Mouse (Mus musculus) heart, embryonic 11.5 days (tissue): ENCODE measurements around the gene Ackr4. TPM values are rescaled to one million over a fixed set of nuclear protein-coding genes. Genes with fewer than 3 reads are reported as not detected.

ENCODE experiments used
- ATAC-seq: fragments of 200-750 bp; cut with Nextera tagmentation; replicated peaks from 2 replicates; pipeline ENCODE4 v1.8.0; 2017; ENCODE audit warnings: moderate library complexity; ENCODE audit not compliant: insufficient number of reproducible peaks, low FRiP score, low TSS enrichment
- H3K27ac ChIP-seq: fragments of 300-500 bp; sonication (generic); 2 replicates; pipeline ENCODE4 v1.5.1; 2014; ENCODE audit warnings: mild to moderate bottlenecking, low read depth, low read length
- H3K27me3 ChIP-seq: fragments of 300-500 bp; sonication (generic); 2 replicates; pipeline ENCODE4 v1.6.1; 2014; ENCODE audit warnings: mild to moderate bottlenecking, low read length, mixed read lengths; ENCODE audit not compliant: control insufficient read depth, insufficient read depth
- H3K36me3 ChIP-seq: fragments of 300-500 bp; sonication (generic); 2 replicates; pipeline ENCODE4 v1.6.1; 2014; ENCODE audit warnings: mild to moderate bottlenecking, low read length, moderate library complexity, mixed read lengths; ENCODE audit not compliant: control insufficient read depth, insufficient read depth
- H3K4me1 ChIP-seq: fragments of 300-500 bp; sonication (generic); 2 replicates; pipeline ENCODE4 v1.6.1; 2014; ENCODE audit warnings: low read length; ENCODE audit not compliant: control insufficient read depth, insufficient read depth
- H3K4me2 ChIP-seq: fragments of 300-500 bp; sonication (generic); 2 replicates; pipeline ENCODE4 v1.6.1; 2014; ENCODE audit warnings: mild to moderate bottlenecking, moderate library complexity
- H3K4me3 ChIP-seq: fragments of 300-500 bp; sonication (generic); 2 replicates; pipeline ENCODE4 v1.5.1; 2014; ENCODE audit warnings: low read depth, low read length
- H3K9ac ChIP-seq: fragments of 300-500 bp; sonication (generic); 2 replicates; pipeline ENCODE4 v1.6.1; 2014; ENCODE audit warnings: mild to moderate bottlenecking, low read depth, low read length, moderate library complexity
- H3K9me3 ChIP-seq: fragments of 300-500 bp; sonication (generic); replicated peaks from 2 replicates; pipeline ENCODE4 v1.6.1; 2016; ENCODE audit warnings: low read length; ENCODE audit not compliant: control insufficient read depth
- WGBS: fragments of 180-500 bp; shearing (Covaris S2); extraction: QIAGEN DNeasy Blood & Tissue Kit; methylation state at CpG from one replicate; pipeline ENCODE4 v1.1.7; 2014; ENCODE audit not compliant: insufficient replicate concordance; 5-methylcytosine and 5-hydroxymethylcytosine counted together
- polyA plus RNA-seq: library from polyadenylated mRNA; unstranded; fragments of >200 nt; fragmentation: Nextera tagmentation; extraction: Ambion mirVana; gene quantifications from 2 replicates; pipeline ENCODE4 v1.2.1, GENCODE M21; 2014

The Ackr4 gene
- polyA plus RNA-seq, 1 experiment from 2014 or later, result 0.31 TPM

DNA sequence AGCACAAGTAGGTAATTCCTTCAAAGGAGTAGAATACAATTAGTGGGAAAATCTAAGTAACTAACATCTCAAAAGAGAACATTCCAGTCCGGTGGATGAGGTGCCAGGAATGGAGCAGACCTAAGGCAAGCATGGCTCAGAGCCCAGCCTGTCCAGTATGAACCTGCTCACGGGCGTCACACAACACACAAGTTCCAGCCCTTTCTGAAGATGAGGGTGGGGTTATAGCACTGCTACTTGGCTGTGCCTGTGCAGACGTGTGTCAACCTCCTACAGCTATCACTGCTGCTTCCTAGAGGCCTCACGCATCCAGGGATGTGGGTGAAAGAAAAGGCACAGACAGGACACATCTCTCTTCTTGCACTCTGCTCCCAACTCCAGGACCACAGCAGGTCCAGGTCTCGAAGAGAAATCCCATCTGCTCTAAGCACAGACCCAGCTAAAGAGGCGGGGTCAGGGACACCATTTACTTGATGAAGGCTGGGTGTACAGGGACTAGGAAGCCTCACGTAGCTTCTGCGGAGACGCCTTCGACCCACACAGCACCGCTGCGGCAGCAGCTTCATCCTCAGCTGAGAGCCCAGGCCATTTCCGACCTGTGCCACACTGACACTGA is 28.5 kb upstream of the Ackr4 start:
- Histone ChIP-seq H3K27ac (no peak overlapping the region), H3K9me3 (no peaks in the 10 kb centered on the region), H3K9ac (no peak overlapping the region), H3K4me1 (no peaks in the 10 kb centered on the region), H3K36me3 (peaks cover 42% of the 10 kb centered on the region), H3K27me3 (no peaks in the 10 kb centered on the region), H3K4me3 (no peak overlapping the region), H3K4me2 (no peak overlapping the region)
- WGBS, result 91% methylated on average over 14 of the region's 14 CpGs
- ATAC-seq, result no peak

DNA sequence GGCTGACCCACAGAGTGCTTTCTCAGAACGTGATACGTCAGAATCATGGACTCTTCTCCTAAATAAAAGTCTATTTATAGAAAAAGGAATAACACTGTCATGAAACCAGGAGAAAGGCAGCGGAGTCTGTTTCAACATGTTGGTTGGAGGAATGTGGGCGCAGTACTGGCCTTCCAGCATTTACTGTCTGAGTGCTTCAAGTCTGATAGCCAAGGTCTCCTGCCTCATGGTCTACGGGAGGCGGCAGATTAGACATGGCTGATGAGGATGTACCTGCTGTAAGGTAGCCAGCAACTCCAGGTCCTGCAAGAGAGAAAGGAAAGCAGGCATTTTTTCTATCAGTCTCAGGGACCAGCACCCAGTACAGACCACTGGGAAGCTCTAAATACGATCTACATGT is 25.4 kb upstream of the Ackr4 start:
- 93% methylated on average over 7 of the region's 7 CpGs for WGBS
- H3K9me3 ChIP-seq, result no peaks in the 10 kb centered on the region
- no peak overlapping the region for H3K4me3 ChIP-seq
- H3K27me3 ChIP-seq, result no peaks in the 10 kb centered on the region
- no peak overlapping the region for H3K27ac ChIP-seq
- peaks cover 36% of the 10 kb centered on the region for H3K36me3 ChIP-seq
- H3K4me1 ChIP-seq, result no peaks in the 10 kb centered on the region
- no peak overlapping the region for H3K9ac ChIP-seq
- H3K4me2 ChIP-seq, result no peak overlapping the region
- ATAC-seq, result no peak

DNA sequence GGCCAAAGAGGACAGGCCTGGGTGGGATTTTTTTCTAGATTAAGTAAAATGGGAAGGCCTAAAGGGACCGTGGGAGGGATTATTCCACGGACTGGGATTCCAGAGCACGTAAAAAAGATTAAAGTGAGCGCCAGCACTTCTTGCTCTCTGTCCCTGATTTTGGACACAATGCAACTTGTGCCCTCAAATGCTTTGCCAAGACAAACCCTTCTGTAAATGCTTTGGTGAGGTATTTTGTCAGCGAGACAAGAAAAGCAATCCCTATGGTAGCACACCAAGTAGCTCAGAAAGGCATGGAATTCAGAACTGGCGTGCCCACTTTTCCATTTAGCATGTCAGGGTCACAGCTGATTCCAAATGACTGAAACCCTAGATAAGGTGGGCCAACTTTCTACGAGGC is 22.2 kb upstream of the Ackr4 start:
- Histone ChIP-seq H3K9me3 (no peaks in the 10 kb centered on the region), H3K27me3 (no peaks in the 10 kb centered on the region), H3K9ac (no peak overlapping the region), H3K4me2 (no peak overlapping the region), H3K27ac (no peak overlapping the region), H3K4me3 (no peak overlapping the region), H3K36me3 (peaks cover 15% of the 10 kb centered on the region), H3K4me1 (no peaks in the 10 kb centered on the region)
- WGBS, result 86% methylated on average over 7 of the region's 7 CpGs
- ATAC-seq, result no peak

DNA sequence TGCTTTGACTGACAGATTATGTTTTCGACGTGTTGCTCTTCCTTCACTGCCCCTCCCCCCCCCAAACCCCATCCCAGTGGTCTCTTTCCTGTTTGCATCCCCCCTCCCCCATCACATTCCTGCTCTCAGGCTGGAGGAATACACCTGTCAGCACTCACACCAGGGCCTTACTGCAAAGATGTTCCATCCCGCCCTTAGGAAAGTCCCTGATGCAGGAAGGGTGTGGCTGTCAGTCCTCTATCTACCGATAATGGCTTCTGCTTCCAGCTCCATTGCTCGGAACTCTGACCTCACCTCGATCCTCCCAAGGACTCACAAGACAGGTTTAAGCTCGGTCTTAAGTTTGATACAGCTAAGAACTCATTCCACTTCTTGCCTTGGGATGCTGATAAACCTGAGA is 19.9 kb upstream of the Ackr4 start:
- Histone ChIP-seq H3K9ac (no peak overlapping the region), H3K4me1 (no peaks in the 10 kb centered on the region), H3K4me3 (no peak overlapping the region), H3K27ac (no peak overlapping the region), H3K27me3 (no peaks in the 10 kb centered on the region), H3K36me3 (peaks cover 8% of the 10 kb centered on the region), H3K4me2 (no peak overlapping the region), H3K9me3 (no peaks in the 10 kb centered on the region)
- 60% methylated on average over 7 of the region's 7 CpGs for WGBS
- ATAC-seq, result no peak

DNA sequence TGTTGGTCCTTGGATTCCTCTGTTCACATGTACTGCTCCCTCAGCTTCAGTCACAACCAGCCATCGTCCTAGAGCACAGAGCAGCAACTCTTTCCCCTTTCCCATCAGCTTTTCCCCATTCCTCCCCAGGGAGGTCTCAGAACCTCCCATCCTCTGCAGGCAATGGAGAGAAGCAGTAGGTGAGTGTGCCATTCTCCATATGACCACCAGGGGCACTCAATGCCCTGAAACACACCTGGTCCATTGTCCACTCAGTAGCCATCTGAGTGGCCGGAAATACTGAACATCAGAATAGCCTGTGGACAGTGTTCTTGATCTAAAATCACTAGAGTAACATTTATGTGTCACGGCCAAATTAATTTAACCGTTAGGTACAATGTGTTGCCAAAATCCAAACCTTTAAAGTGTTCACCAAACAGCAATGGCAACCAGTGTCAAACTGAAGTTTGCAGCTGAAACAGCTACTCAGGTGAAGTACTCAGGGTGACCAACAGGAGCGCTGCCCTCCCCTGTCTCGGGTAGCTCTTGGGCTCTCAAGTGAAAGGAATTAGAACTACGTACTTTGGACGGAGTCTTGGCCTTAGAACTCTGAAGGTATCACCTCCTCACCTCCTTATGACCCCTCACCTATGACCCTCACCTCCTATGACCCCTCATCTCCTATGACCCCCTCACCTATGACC is 17.7 kb upstream of the Ackr4 start:
- no peak for ATAC-seq
- H3K27me3 ChIP-seq, result no peaks in the 10 kb centered on the region
- no peak overlapping the region for H3K4me3 ChIP-seq
- WGBS, result 83% methylated on average over 8 of the region's 8 CpGs
- no peak overlapping the region for H3K4me2 ChIP-seq
- H3K27ac ChIP-seq, result no peak overlapping the region
- no peak overlapping the region for H3K9ac ChIP-seq
- H3K36me3 ChIP-seq, result no peaks in the 10 kb centered on the region
- H3K4me1 ChIP-seq, result no peaks in the 10 kb centered on the region
- H3K9me3 ChIP-seq, result no peaks in the 10 kb centered on the region; the same call in 1 of the 2 replicates

DNA sequence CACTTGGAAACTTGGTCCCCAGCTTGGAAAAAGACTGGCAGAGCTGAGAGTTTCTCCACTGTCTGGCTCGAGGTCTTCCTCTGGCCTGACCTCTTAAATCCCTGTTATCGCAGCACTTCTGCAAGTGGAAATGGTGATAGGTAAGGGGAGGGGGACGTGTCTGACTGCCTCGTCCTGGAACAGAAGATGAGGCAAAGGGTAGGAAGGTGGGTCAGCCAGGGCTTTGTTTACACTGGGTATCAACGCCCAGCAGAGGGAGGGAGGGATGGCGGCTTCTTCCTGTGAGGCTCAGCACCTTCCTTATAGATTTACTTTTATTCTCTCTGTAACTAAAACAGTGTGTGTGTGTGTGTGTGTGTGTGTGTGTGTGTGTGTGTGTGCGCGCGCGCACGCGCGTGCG is 16.1 kb upstream of the Ackr4 start:
- no peak overlapping the region for H3K4me2 ChIP-seq
- ATAC-seq, result no peak
- no peak overlapping the region for H3K27ac ChIP-seq
- no peaks in the 10 kb centered on the region; the same call in 1 of the 2 replicates for H3K9me3 ChIP-seq
- H3K27me3 ChIP-seq, result no peaks in the 10 kb centered on the region
- WGBS, result 68% methylated on average over 14 of the region's 14 CpGs
- H3K36me3 ChIP-seq, result no peaks in the 10 kb centered on the region
- no peak overlapping the region for H3K4me3 ChIP-seq
- H3K4me1 ChIP-seq, result no peaks in the 10 kb centered on the region
- H3K9ac ChIP-seq, result no peak overlapping the region

DNA sequence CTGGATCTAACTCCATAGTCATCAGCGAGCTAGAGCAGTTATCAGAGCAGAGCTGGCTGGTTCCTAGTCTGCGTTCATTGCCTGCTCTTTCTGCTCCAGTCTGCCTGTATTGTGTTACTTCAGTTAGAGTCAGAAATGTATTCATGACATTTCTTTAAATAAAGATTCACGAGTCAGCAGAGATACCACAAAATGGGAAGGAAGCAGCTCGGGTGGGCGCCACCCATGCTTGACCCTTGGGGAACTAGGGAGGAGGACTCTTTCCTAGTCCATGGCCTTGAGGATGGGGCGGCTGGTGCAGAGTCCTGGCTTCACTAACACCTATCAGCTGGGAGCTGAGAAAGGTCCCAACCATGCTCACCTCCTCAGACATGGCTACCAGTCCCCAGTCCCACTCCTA is 13.6 kb upstream of the Ackr4 start:
- H3K9ac ChIP-seq, result no peak overlapping the region
- no peaks in the 10 kb centered on the region; the same call in 1 of the 2 replicates for H3K9me3 ChIP-seq
- H3K27me3 ChIP-seq, result no peaks in the 10 kb centered on the region
- H3K27ac ChIP-seq, result no peak overlapping the region
- no peak overlapping the region for H3K4me3 ChIP-seq
- no peak for ATAC-seq
- no peaks in the 10 kb centered on the region for H3K36me3 ChIP-seq
- WGBS, result 78% methylated on average over 6 of the region's 6 CpGs
- no peak overlapping the region for H3K4me2 ChIP-seq
- H3K4me1 ChIP-seq, result no peaks in the 10 kb centered on the region

DNA sequence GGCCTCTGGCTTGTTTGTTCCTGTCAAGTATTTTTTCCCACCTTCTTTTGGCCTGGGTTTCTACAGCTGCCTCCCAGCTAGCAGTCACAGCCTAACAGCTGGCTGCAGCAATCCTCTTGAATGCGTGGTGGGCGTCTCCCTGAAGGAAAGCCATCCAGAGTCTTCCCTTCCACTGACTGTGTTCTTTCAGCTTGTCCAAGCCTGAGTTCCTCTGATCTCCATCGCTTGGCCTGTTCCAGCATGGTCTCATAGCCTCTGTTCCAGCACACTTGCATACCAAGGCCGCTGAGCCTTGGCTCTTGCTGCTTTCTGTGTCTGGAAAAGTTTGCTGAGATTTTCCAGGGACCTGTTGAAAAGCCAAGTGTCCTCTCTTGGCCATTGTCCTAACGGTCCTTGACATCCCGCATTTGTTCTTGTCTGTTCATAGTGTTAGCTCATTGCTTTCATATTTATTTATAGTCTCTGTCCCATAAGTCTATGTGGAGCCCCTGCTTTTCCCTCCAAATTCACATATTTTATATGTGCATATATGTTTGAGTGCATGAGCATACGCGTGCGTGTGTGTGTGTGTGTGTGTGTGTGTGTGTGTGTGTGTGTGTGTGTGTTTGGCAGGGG is 3.5 kb upstream of the Ackr4 start:
- ATAC-seq, result no peak
- no peaks in the 10 kb centered on the region for H3K9me3 ChIP-seq
- 67% methylated on average over 9 of the region's 9 CpGs for WGBS
- H3K27ac ChIP-seq, result no peak overlapping the region
- H3K36me3 ChIP-seq, result no peaks in the 10 kb centered on the region
- H3K27me3 ChIP-seq, result no peaks in the 10 kb centered on the region
- no peak overlapping the region for H3K9ac ChIP-seq
- H3K4me1 ChIP-seq, result peaks cover 3% of the 10 kb centered on the region
- H3K4me2 ChIP-seq, result no peak overlapping the region
- no peak overlapping the region for H3K4me3 ChIP-seq
